Mouse (Mus musculus): ENCODE results near the gene Atg4c. TPM values are rescaled to one million over a fixed set of nuclear protein-coding genes. Genes with fewer than 3 reads are reported as not detected.

Gene Atg4c
- polyA plus RNA-seq, 1 experiment: 27.6 TPM

GRCm38 (mm10) chr4:99161457-99161971, 32.2 kb upstream of the Atg4c start:
- H3K27me3 ChIP-seq (ENCODE audit: control insufficient read depth, insufficient read depth, low read length): no peaks in the 10 kb centered on the region
- peak in 1 of 2 experiments; percentile 22 for DNase-seq
- H3K4me1 ChIP-seq (ENCODE audit: control insufficient read depth, insufficient read depth, low read length): 0 out of 2 replicates have a peak, but pooled peaks cover 3% of the 10 kb centered on the region
- TF ChIP-seq POLR2A (IDR thresholded peaks at IDR 0.05; ENCODE audit: borderline replicate concordance, insufficient read depth, low read length) (no peak), CTCF (IDR thresholded peaks at IDR 0.05; ENCODE audit: borderline replicate concordance, insufficient read depth, low read depth, low read length) (no peak)
- 3% methylated on average over 6 of the region's 6 CpGs for WGBS
- H3K4me3 ChIP-seq (replicated peaks; ENCODE audit: insufficient read depth, low read depth, low read length): no peak overlapping the region
- H3K27ac ChIP-seq (ENCODE audit: insufficient read depth, low read length): no peak overlapping the region

GRCm38 (mm10) chr4:99163001-99163400, 30.7 kb upstream of the Atg4c start:
- no peak overlapping the region for H3K4me3 ChIP-seq (replicated peaks; ENCODE audit: insufficient read depth, low read depth, low read length)
- TF ChIP-seq POLR2A (IDR thresholded peaks at IDR 0.05; ENCODE audit: borderline replicate concordance, insufficient read depth, low read length): no peak
- TF ChIP-seq CTCF (IDR thresholded peaks at IDR 0.05; ENCODE audit: borderline replicate concordance, insufficient read depth, low read depth, low read length): no peak
- 0 out of 2 replicates have a peak, but pooled peaks cover 3% of the 10 kb centered on the region for H3K4me1 ChIP-seq (ENCODE audit: control insufficient read depth, insufficient read depth, low read length)
- DNase-seq: no peak
- H3K27ac ChIP-seq (ENCODE audit: insufficient read depth, low read length): no peak overlapping the region
- WGBS: 56% methylated on average over 9 of the region's 9 CpGs
- no peaks in the 10 kb centered on the region for H3K27me3 ChIP-seq (ENCODE audit: control insufficient read depth, insufficient read depth, low read length)

GRCm38 (mm10) chr4:99163547-99163946, 30.2 kb upstream of the Atg4c start:
- Histone ChIP-seq H3K4me3 (replicated peaks; ENCODE audit: insufficient read depth, low read depth, low read length) (no peak overlapping the region), H3K4me1 (ENCODE audit: control insufficient read depth, insufficient read depth, low read length) (0 out of 2 replicates have a peak, but pooled peaks cover 3% of the 10 kb centered on the region), H3K27ac (ENCODE audit: insufficient read depth, low read length) (no peak overlapping the region), H3K27me3 (ENCODE audit: control insufficient read depth, insufficient read depth, low read length) (no peaks in the 10 kb centered on the region)
- no peak for DNase-seq
- TF ChIP-seq POLR2A (IDR thresholded peaks at IDR 0.05; ENCODE audit: borderline replicate concordance, insufficient read depth, low read length) (no peak), CTCF (IDR thresholded peaks at IDR 0.05; ENCODE audit: borderline replicate concordance, insufficient read depth, low read depth, low read length) (no peak)
- WGBS: 25% methylated on average over 4 of the region's 4 CpGs

GRCm38 (mm10) chr4:99168869-99169268, 24.9 kb upstream of the Atg4c start:
- Histone ChIP-seq H3K27ac (ENCODE audit: insufficient read depth, low read length) (no peak overlapping the region), H3K27me3 (ENCODE audit: control insufficient read depth, insufficient read depth, low read length) (no peaks in the 10 kb centered on the region), H3K4me3 (replicated peaks; ENCODE audit: insufficient read depth, low read depth, low read length) (no peak overlapping the region), H3K4me1 (ENCODE audit: control insufficient read depth, insufficient read depth, low read length) (no peaks in the 10 kb centered on the region)
- DNase-seq: no peak
- 97% methylated on average over 5 of the region's 5 CpGs for WGBS
- TF ChIP-seq CTCF (IDR thresholded peaks at IDR 0.05; ENCODE audit: borderline replicate concordance, insufficient read depth, low read depth, low read length) (no peak), POLR2A (IDR thresholded peaks at IDR 0.05; ENCODE audit: borderline replicate concordance, insufficient read depth, low read length) (no peak)

GRCm38 (mm10) chr4:99174265-99174664, 19.5 kb upstream of the Atg4c start:
- no peak overlapping the region for H3K27ac ChIP-seq (ENCODE audit: insufficient read depth, low read length)
- H3K4me1 ChIP-seq (ENCODE audit: control insufficient read depth, insufficient read depth, low read length): no peaks in the 10 kb centered on the region
- H3K4me3 ChIP-seq (replicated peaks; ENCODE audit: insufficient read depth, low read depth, low read length): no peak overlapping the region
- H3K27me3 ChIP-seq (ENCODE audit: control insufficient read depth, insufficient read depth, low read length): no peaks in the 10 kb centered on the region
- 83% methylated on average over 7 of the region's 7 CpGs for WGBS
- no peak for DNase-seq
- TF ChIP-seq POLR2A (IDR thresholded peaks at IDR 0.05; ENCODE audit: borderline replicate concordance, insufficient read depth, low read length) (no peak), CTCF (IDR thresholded peaks at IDR 0.05; ENCODE audit: borderline replicate concordance, insufficient read depth, low read depth, low read length) (no peak)

GRCm38 (mm10) chr4:99176841-99177240, 16.9 kb upstream of the Atg4c start:
- TF ChIP-seq POLR2A (IDR thresholded peaks at IDR 0.05; ENCODE audit: borderline replicate concordance, insufficient read depth, low read length) (no peak), CTCF (IDR thresholded peaks at IDR 0.05; ENCODE audit: borderline replicate concordance, insufficient read depth, low read depth, low read length) (no peak)
- H3K27ac ChIP-seq (ENCODE audit: insufficient read depth, low read length): no peak overlapping the region

GRCm38 (mm10) chr4:99177255-99177654, 16.5 kb upstream of the Atg4c start:
- no peak overlapping the region for H3K4me3 ChIP-seq (replicated peaks; ENCODE audit: insufficient read depth, low read depth, low read length)
- no peak for TF ChIP-seq POLR2A (IDR thresholded peaks at IDR 0.05; ENCODE audit: borderline replicate concordance, insufficient read depth, low read length)
- TF ChIP-seq CTCF (IDR thresholded peaks at IDR 0.05; ENCODE audit: borderline replicate concordance, insufficient read depth, low read depth, low read length): no peak
- H3K27me3 ChIP-seq (ENCODE audit: control insufficient read depth, insufficient read depth, low read length): no peaks in the 10 kb centered on the region
- no peak for DNase-seq
- 90% methylated on average over 4 of the region's 4 CpGs for WGBS
- no peak overlapping the region for H3K27ac ChIP-seq (ENCODE audit: insufficient read depth, low read length)
- H3K4me1 ChIP-seq (ENCODE audit: control insufficient read depth, insufficient read depth, low read length): 0 out of 2 replicates have a peak, but pooled peaks cover 4% of the 10 kb centered on the region

More at GRCm38 (mm10) chr4:99176841-99177240, 16.9 kb upstream of the Atg4c start:
- Histone ChIP-seq H3K27me3 (ENCODE audit: control insufficient read depth, insufficient read depth, low read length) (no peaks in the 10 kb centered on the region), H3K4me1 (ENCODE audit: control insufficient read depth, insufficient read depth, low read length) (0 out of 2 replicates have a peak, but pooled peaks cover 3% of the 10 kb centered on the region), H3K4me3 (replicated peaks; ENCODE audit: insufficient read depth, low read depth, low read length) (no peak overlapping the region)
- no peak for DNase-seq
- WGBS: 92% methylated on average over 7 of the region's 7 CpGs

- Histone ChIP-seq H3K4me3 (replicated peaks; ENCODE audit: insufficient read depth, low read depth, low read length) (no peak overlapping the region), H3K27me3 (ENCODE audit: control insufficient read depth, insufficient read depth, low read length) (no peaks in the 10 kb centered on the region), H3K4me1 (ENCODE audit: control insufficient read depth, insufficient read depth, low read length) (0 out of 2 replicates have a peak, but pooled peaks cover 4% of the 10 kb centered on the region), H3K27ac (ENCODE audit: insufficient read depth, low read length) (no peak overlapping the region)
- WGBS: 78% methylated on average over 5 of the region's 5 CpGs
- peak in 1 of 2 experiments; percentile 45 for DNase-seq
- no peak for TF ChIP-seq POLR2A (IDR thresholded peaks at IDR 0.05; ENCODE audit: borderline replicate concordance, insufficient read depth, low read length)
- no peak for TF ChIP-seq CTCF (IDR thresholded peaks at IDR 0.05; ENCODE audit: borderline replicate concordance, insufficient read depth, low read depth, low read length)
Observed at GRCm38 (mm10) chr4:99178851-99179250, 14.9 kb upstream of the Atg4c start.
